Mouse (Mus musculus) ES-E14 (cell line): ENCODE data around the gene Gfra4. TPM values are rescaled to one million over a fixed set of nuclear protein-coding genes. Genes with fewer than 3 reads are reported as not detected.

Source experiments
- DNase-seq: peaks from one replicate; pipeline ENCODE4 v3.0.0-alpha.2; 2013; ENCODE audit warnings: low read depth, low spot score
- H3K27ac ChIP-seq: 2 replicates; pipeline ENCODE4 v1.5.1; 2012; ENCODE audit warnings: low read depth, mild to moderate bottlenecking, low read length, moderate library complexity, mixed read lengths; ENCODE audit not compliant: poor library complexity, insufficient read depth, severe bottlenecking
- H3K36me3 ChIP-seq: 2 replicates; pipeline ENCODE4 v1.6.1; 2012; ENCODE audit warnings: mild to moderate bottlenecking, low read length, moderate library complexity, mixed read lengths; ENCODE audit not compliant: control insufficient read depth, poor library complexity, insufficient read depth, severe bottlenecking
- H3K4me1 ChIP-seq, 2 experiments: fragments of 150-350 bp in 1 of 2; sonication (generic) in 1 of 2; 2 replicates each; pipeline ENCODE4 v1.6.1; 2012; ENCODE audit warnings: low read length in 2 of 2, mild to moderate bottlenecking in 1 of 2, mixed read lengths in 1 of 2; ENCODE audit not compliant: control insufficient read depth in 2 of 2, insufficient read depth in 2 of 2, poor library complexity in 1 of 2
- H3K4me3 ChIP-seq, 2 experiments: fragments of 150-350 bp in 1 of 2; sonication (generic) in 1 of 2; 2 replicates each; pipeline ENCODE4 v1.5.1; 2012; ENCODE audit warnings: low read length in 2 of 2, low read depth in 1 of 2, mild to moderate bottlenecking in 1 of 2, mixed read lengths in 1 of 2; ENCODE audit not compliant: insufficient read depth in 1 of 2, poor library complexity in 1 of 2, severe bottlenecking in 1 of 2
- H3K9ac ChIP-seq: 2 replicates; pipeline ENCODE4 v1.6.1; 2012; ENCODE audit warnings: low read depth, mild to moderate bottlenecking, low read length, mixed read lengths; ENCODE audit not compliant: poor library complexity, insufficient read depth, severe bottlenecking
- H3K9me3 ChIP-seq: fragments of 150-350 bp; sonication (generic); 2 replicates; pipeline ENCODE4 v1.6.1; 2012; ENCODE audit warnings: low read depth, mild to moderate bottlenecking, low read length; ENCODE audit not compliant: control insufficient read depth, insufficient read depth
- CHD2 ChIP-seq: IDR thresholded peaks from 2 replicates; pipeline ENCODE4 v1.6.1; 2014; ENCODE audit warnings: mild to moderate bottlenecking, low read depth, low read length, inconsistent platforms
- HCFC1 ChIP-seq: IDR thresholded peaks from 2 replicates; pipeline ENCODE4 v1.6.1; 2012; ENCODE audit warnings: low read length, inconsistent platforms, borderline replicate concordance; ENCODE audit not compliant: insufficient read depth
- MAFK ChIP-seq: IDR thresholded peaks from 2 replicates; pipeline ENCODE4 v1.6.1; 2014; ENCODE audit warnings: mild to moderate bottlenecking, low read depth, low read length, inconsistent platforms; ENCODE audit not compliant: insufficient read depth
- ZC3H11A ChIP-seq: IDR thresholded peaks from 2 replicates; pipeline ENCODE4 v1.6.1; 2012; ENCODE audit warnings: low read depth, mild to moderate bottlenecking, inconsistent platforms, low read length, borderline replicate concordance
- ZNF384 ChIP-seq: IDR thresholded peaks from 2 replicates; pipeline ENCODE4 v1.6.1; 2012; ENCODE audit warnings: low read depth, low read length, inconsistent platforms
- in situ Hi-C, 2 experiments: fragments of 600-800 bp; cut with MboI; formaldehyde crosslinking; loops; one replicate each; pipeline ENCODE4 v1.15.1; 2025; ENCODE audit warnings: low sequenced_read_pairs in 2 of 2, inconsistent platforms in 1 of 2; ENCODE audit not compliant: unreplicated experiment in 2 of 2
- total RNA-seq: library from RNA; depleted of rRNA; stranded (reverse); fragments of 300-350 nt; gene quantifications from 2 replicates; pipeline ENCODE4 v1.2.3, GENCODE M21; 2012

Gene Gfra4
- total RNA-seq, 1 experiment: 1.6 TPM

DNA sequence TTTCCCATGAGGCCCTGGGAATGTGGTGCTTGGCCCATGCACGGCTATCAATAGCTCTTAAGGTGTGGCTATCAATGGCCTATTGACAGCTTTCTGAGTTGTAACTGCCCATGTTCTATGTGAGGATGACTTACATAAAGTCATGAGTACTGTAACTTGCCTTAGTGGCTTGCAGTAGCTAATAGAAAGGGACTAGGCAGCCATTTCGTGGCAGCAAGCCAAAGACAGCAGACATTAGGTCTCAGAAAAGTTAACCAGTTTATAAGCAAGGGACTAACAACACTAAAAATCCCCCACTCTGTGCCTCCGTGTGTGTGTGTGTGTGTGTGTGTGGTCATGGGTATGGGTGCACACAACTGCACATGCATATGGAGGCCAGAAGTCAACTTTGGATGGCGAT lies 41.3 kb upstream of the Gfra4 start:
- Histone ChIP-seq H3K4me1 (no peaks in the 10 kb centered on the region), H3K9me3 (no peaks in the 10 kb centered on the region), H3K9ac (no peak overlapping the region), H3K36me3 (no peaks in the 10 kb centered on the region), H3K27ac (no peak overlapping the region), H3K4me3 (no peak overlapping the region)
- no peak for DNase-seq
- TF ChIP-seq MAFK (no peak), ZNF384 (no peak), CHD2 (no peak), HCFC1 (no peak), ZC3H11A (no peak)
- in situ Hi-C loops: no loop called here

DNA sequence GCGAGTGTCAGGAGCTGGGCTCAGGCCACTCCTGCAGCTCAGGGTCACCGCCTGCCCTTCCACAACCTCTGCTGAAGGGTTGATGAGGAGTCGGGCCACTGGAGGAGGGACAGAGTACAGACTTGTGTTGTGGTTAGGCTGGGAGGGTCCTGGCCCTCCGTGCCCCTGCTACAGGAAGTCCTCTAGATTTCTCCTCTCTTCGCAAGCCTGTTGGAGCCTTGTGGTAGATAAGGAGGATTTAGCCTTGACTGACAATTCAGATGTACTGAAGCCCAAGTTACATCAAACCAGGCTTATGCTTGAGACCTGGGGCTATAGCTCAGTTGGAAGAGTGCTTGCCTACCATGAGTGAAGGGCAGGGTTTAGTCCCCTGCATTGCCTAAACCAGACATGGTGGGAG lies 37.6 kb upstream of the Gfra4 start:
- Histone ChIP-seq H3K9me3 (no peaks in the 10 kb centered on the region), H3K36me3 (no peaks in the 10 kb centered on the region), H3K4me3 (no peak overlapping the region), H3K9ac (no peak overlapping the region; the same call in 1 of the 2 replicates), H3K27ac (no peak overlapping the region), H3K4me1 (no peaks in the 10 kb centered on the region)
- in situ Hi-C loops: no loop called here
- TF ChIP-seq ZC3H11A (no peak), CHD2 (no peak), MAFK (no peak), ZNF384 (no peak), HCFC1 (no peak)
- DNase-seq: no peak

DNA sequence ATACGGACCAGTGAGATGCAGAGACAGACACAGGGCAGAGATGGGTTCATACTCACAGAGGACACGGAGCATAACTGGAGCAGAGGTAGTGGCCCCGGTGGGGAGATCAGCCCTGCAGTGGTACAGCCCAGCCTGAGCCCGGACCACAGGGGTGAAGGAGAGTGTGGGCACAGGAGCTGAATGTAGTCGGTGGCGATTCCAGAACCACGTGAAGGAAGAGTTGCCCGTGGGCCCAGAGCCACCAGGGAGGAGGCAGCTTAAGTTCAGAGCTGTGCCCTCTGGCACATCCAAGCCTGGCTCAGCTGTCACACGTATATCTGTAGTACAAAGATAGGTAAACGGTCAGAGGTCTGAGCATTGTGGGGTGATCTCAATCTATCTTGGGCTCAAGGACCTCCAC lies 29.6 kb upstream of the Gfra4 start:
- no peaks in the 10 kb centered on the region for H3K36me3 ChIP-seq
- no peak overlapping the region for H3K4me3 ChIP-seq
- no peak overlapping the region for H3K9ac ChIP-seq
- TF ChIP-seq HCFC1: no peak
- TF ChIP-seq ZNF384: no peak
- TF ChIP-seq MAFK: no peak
- TF ChIP-seq ZC3H11A: no peak
- no peak for TF ChIP-seq CHD2
- in situ Hi-C loops: no loop called here
- DNase-seq: no peak
- H3K9me3 ChIP-seq: no peaks in the 10 kb centered on the region
- no peaks in the 10 kb centered on the region for H3K4me1 ChIP-seq
- no peak overlapping the region for H3K27ac ChIP-seq

DNA sequence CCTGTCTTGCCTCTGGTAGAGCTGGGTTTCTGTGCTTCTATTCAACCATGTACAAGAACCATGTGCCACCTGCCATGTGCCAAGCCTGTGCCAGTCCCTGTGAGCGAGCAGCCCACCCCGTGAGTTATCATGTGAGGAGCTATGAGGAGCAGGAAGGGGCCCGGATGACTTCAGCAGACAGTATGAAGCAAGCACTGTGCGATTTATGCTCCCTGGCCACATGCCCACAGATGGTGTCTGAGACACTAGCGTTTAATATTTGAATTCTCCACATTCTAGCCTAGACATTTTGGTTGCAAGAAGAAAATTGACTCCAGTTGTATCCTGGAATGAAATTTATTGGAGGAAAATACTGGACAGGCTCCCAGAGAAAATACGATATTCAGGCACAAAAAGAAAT lies 24.6 kb upstream of the Gfra4 start:
- Histone ChIP-seq H3K4me1 (peaks cover 0 to 6% of the 10 kb centered on the region in 2 experiments; a peak in 1 of 4 replicates), H3K9me3 (no peaks in the 10 kb centered on the region), H3K27ac (no peak overlapping the region), H3K36me3 (no peaks in the 10 kb centered on the region), H3K9ac (no peak overlapping the region), H3K4me3 (no peak overlapping the region)
- no peak for TF ChIP-seq MAFK
- no peak for TF ChIP-seq CHD2
- no peak for TF ChIP-seq ZNF384
- TF ChIP-seq HCFC1: no peak
- no peak for TF ChIP-seq ZC3H11A
- no peak for DNase-seq
- in situ Hi-C loops: no loop called here

DNA sequence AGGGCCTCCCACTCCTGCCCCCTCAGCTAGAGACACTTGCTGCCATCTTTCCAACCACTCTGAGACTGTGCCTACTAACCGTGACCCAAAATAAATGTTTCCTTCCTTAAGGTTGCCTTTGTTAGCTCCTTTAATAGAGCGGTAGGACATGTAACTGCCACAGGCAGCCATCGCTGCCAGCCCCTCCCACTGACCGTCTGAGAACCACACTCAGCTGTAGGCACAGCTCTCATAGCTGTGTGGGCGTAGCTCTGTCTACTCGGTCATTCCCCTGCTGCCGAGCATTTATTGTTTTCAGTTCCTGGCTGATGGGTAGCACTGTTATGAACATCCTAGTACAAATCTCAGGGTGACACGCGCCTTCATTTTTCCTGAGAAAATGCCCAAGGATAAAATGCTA lies 23.5 kb upstream of the Gfra4 start:
- no peak overlapping the region for H3K27ac ChIP-seq
- peaks cover 0 to 6% of the 10 kb centered on the region in 2 experiments; a peak in 1 of 4 replicates for H3K4me1 ChIP-seq
- no peak overlapping the region for H3K4me3 ChIP-seq
- no peak overlapping the region for H3K9ac ChIP-seq
- TF ChIP-seq ZC3H11A (no peak), ZNF384 (no peak), CHD2 (no peak)
- in situ Hi-C loops: no loop called here
- no peaks in the 10 kb centered on the region for H3K9me3 ChIP-seq
- no peaks in the 10 kb centered on the region for H3K36me3 ChIP-seq
- DNase-seq: no peak
